Mouse (Mus musculus): ENCODE measurements around the gene Olfr862. TPM values are rescaled to one million over a fixed set of nuclear protein-coding genes. Genes with fewer than 3 reads are reported as not detected.

Olfr862 gene
- polyA plus RNA-seq (2012; rRNA removed), result not detected in 2 replicates

- Histone ChIP-seq H3K27me3 (ENCODE audit: control insufficient read depth, insufficient read depth, low read length) (no peaks in the 10 kb centered on the region), H3K4me1 (ENCODE audit: control insufficient read depth, insufficient read depth, low read length) (no peaks in the 10 kb centered on the region), H3K4me3 (replicated peaks; ENCODE audit: insufficient read depth, low read depth, low read length) (no peak within 1 kb of the TSS), H3K27ac (ENCODE audit: insufficient read depth, low read length) (no peak within 1 kb of the TSS)
- no peak for DNase-seq
- no peak for TF ChIP-seq CTCF (IDR thresholded peaks at IDR 0.05; ENCODE audit: borderline replicate concordance, insufficient read depth, low read depth, low read length)
- TF ChIP-seq POLR2A (IDR thresholded peaks at IDR 0.05; ENCODE audit: borderline replicate concordance, insufficient read depth, low read length), result no peak
Observed at GRCm38 (mm10) chr9:19887904-19888303, at the start of gene Olfr862. Gene Olfr862 (minus strand): TSS chr9:19888004.

DNA sequence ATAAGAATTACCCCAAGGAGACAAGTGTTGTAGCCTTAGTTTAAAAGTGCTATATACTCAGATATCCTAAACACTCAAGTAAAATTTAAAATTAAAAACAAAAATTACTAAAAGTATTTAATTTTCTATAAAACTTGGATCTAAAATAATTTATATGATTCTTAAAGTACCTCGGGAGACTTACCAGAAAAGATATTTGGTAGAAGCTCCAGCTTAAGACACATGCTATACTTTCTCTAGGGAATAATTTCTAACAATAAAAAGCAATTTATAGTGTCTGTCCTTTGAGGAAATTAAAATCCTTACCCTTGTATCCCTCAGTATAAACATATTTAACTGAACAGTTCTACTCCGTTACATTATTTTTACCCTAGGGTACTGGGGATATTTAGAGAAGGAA lies 28.8 kb upstream of the Olfr862 start, which contains the start of gene Olfr77:
Gene Olfr77 (plus strand): TSS at position 301 of the 400 bp plus-strand sequence.
- H3K4me3 ChIP-seq (replicated peaks; ENCODE audit: insufficient read depth, low read depth, low read length), result no peak within 1 kb of the TSS
- H3K27me3 ChIP-seq (ENCODE audit: control insufficient read depth, insufficient read depth, low read length), result no peaks in the 10 kb centered on the region
- H3K4me1 ChIP-seq (ENCODE audit: control insufficient read depth, insufficient read depth, low read length), result no peaks in the 10 kb centered on the region
- DNase-seq, result no peak
- whole genome bisulfite sequencing, result 89% methylated on average over 2 of the region's 2 CpGs
- H3K27ac ChIP-seq (ENCODE audit: insufficient read depth, low read length), result no peak within 1 kb of the TSS
- no peak for TF ChIP-seq POLR2A (IDR thresholded peaks at IDR 0.05; ENCODE audit: borderline replicate concordance, insufficient read depth, low read length)
- TF ChIP-seq CTCF (IDR thresholded peaks at IDR 0.05; ENCODE audit: borderline replicate concordance, insufficient read depth, low read depth, low read length), result no peak

DNA sequence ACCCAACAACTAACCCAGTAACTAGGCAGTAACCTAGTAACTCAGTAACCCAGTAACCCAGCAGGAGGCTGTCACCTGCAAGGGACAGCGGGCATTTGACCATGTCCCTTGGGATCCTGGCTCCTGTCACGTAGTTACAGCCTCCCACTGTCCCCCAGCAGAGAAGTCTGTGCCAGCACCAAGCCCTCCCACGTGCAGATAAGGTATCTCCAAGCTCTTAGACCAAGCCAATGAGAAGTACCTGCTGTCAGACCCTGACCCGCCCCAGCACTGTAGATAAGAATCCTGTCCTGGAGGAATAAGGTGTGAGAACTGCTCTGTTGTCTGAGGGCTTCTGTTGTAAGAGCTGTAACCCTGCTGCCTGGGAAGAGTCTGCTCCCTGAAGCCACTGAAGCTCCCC lies 23.4 kb upstream of the Olfr862 start:
- no peak for DNase-seq
- 46% methylated on average over 4 of the region's 4 CpGs for WGBS

DNA sequence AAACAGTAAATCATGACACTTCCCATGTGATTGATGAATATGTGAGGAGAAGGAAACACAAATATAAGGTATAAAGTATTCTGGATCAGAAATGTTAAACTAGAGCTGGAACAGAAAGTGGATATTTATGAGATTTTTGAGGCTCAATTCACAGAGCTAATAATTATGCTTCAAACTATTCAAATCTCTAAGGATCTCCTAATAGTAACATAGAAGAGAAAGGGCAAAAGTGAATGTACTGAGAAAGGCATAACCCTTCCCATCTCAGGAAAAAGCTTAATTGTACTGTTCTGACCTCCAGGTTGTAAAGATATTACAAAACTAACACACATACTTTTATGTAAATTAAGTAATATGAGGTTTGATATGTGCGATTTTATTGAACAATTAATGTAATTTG lies 38.2 kb downstream of the Olfr862 start, which contains the start of gene Olfr860:
Gene Olfr860 (minus strand): TSS at position 101 of the 400 bp plus-strand sequence.
- WGBS, result 78% methylated on average over 1 of the region's 1 CpGs
- no peak within 1 kb of the TSS for H3K27ac ChIP-seq (ENCODE audit: insufficient read depth, low read length)
- TF ChIP-seq POLR2A (IDR thresholded peaks at IDR 0.05; ENCODE audit: borderline replicate concordance, insufficient read depth, low read length) (no peak), CTCF (IDR thresholded peaks at IDR 0.05; ENCODE audit: borderline replicate concordance, insufficient read depth, low read depth, low read length) (no peak)

More for the DNA sequence above, 23.4 kb upstream of the Olfr862 start:
- H3K27me3 ChIP-seq (ENCODE audit: control insufficient read depth, insufficient read depth, low read length), result no peaks in the 10 kb centered on the region
- no peak for TF ChIP-seq POLR2A (IDR thresholded peaks at IDR 0.05; ENCODE audit: borderline replicate concordance, insufficient read depth, low read length)
- TF ChIP-seq CTCF (IDR thresholded peaks at IDR 0.05; ENCODE audit: borderline replicate concordance, insufficient read depth, low read depth, low read length), result no peak
- H3K4me1 ChIP-seq (ENCODE audit: control insufficient read depth, insufficient read depth, low read length), result no peaks in the 10 kb centered on the region
- H3K4me3 ChIP-seq (replicated peaks; ENCODE audit: insufficient read depth, low read depth, low read length), result no peak overlapping the region
- no peak overlapping the region for H3K27ac ChIP-seq (ENCODE audit: insufficient read depth, low read length)

More for the DNA sequence above, 38.2 kb downstream of the Olfr862 start, which contains the start of gene Olfr860:
- H3K4me3 ChIP-seq (replicated peaks; ENCODE audit: insufficient read depth, low read depth, low read length), result no peak within 1 kb of the TSS
- no peaks in the 10 kb centered on the region for H3K27me3 ChIP-seq (ENCODE audit: control insufficient read depth, insufficient read depth, low read length)
- DNase-seq, result no peak
- H3K4me1 ChIP-seq (ENCODE audit: control insufficient read depth, insufficient read depth, low read length), result no peaks in the 10 kb centered on the region

Other genes with a start within 250 kb of the Olfr862 start
- gene Olfr857, start 178.6 kb downstream of the Olfr862 start, polyA plus RNA-seq (2012; rRNA removed), result 0.20 TPM in 1 of 2 replicates, not detected in the other
- not detected in 2 replicates for gene Olfr58, start 107.7 kb downstream of the Olfr862 start, polyA plus RNA-seq (2012; rRNA removed)
- gene Olfr859, start 83.1 kb downstream of the Olfr862 start, polyA plus RNA-seq (2012; rRNA removed), result not detected in 2 replicates
- gene Olfr860, start 38.3 kb downstream of the Olfr862 start, polyA plus RNA-seq (2012; rRNA removed), result not detected in 2 replicates
- gene Olfr77, start 28.9 kb upstream of the Olfr862 start, polyA plus RNA-seq (2012; rRNA removed), result not detected in 2 replicates
- not detected in 2 replicates for gene Olfr866, start 140.0 kb upstream of the Olfr862 start, polyA plus RNA-seq (2012; rRNA removed)
- gene Olfr867, start 169.6 kb upstream of the Olfr862 start, polyA plus RNA-seq (2012; rRNA removed), result not detected in 2 replicates
- gene Olfr868, start 210.6 kb upstream of the Olfr862 start, polyA plus RNA-seq (2012; rRNA removed), result not detected in 2 replicates
- not detected in 2 replicates for gene Olfr869, start 241.0 kb upstream of the Olfr862 start, polyA plus RNA-seq (2012; rRNA removed)